15 mouse cellular contexts compared by ENCODE assay signal in the genomic region with DNA sequence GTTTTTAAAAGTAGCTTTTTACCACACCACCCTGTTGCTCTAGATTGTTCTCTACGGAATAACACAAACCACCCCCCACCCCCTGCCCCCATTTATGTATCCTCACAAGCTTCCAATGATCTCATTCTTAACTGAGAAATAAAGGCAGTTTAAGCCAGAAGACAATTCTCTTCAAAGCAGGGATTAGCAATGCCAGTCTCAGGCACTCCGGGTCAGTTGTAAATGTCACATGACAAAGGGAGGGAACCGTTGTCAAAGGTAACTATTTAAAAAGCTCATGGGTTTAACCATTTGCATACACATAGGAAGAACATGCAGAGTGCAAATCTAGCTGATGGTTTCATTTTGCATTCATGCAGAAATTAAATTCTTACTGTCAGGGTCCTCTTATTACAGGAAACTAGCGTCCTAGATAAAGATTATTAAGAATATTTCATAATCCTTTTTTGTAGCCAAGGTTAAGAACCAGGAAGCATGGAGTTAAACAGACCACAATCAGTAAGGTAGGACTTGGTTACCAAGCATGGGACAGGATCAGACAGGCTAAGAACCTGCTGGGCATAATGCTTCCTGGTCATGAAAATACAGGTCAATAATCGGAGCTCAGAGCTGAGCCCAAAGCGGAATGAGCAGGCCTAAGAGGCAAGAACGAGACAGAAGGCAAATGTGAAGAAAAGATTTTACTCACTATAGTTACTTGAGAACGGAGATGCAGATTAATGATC.
"Had no signal": no experiment of that assay in that cellular context is flagged by ENCODE, and none has a peak within 500 bp of the region (broad histone marks: within the 10 kb centered on the region; RNA-seq: fewer than 3 reads in every experiment).

No protein-coding gene starts in this region.

- DNase-seq: kidney, adult 2 months; kidney, postnatal 36 days; layer of hippocampus, adult 9-11 months; layer of hippocampus, postnatal 36 days; liver, embryonic 13.5 days; liver, postnatal 0 days; lung, postnatal 14 days; thymus, adult 18-20 months; thymus, postnatal 25 days had no signal

- H3K4me2 ChIP-seq: hindbrain, embryonic 15.5 days; limb, embryonic 15.5 days; liver, embryonic 13.5 days; lung, embryonic 15.5 days had no signal

- H3K4me1 ChIP-seq: hindbrain, embryonic 15.5 days; limb, embryonic 15.5 days; liver, embryonic 13.5 days; lung, embryonic 15.5 days; megakaryocyte, embryonic 14.5 days had no signal

- H3K27me3 ChIP-seq: hindbrain, embryonic 15.5 days; limb, embryonic 15.5 days; liver, embryonic 13.5 days; lung, embryonic 15.5 days; megakaryocyte, embryonic 14.5 days had no signal

- H3K9ac ChIP-seq: hindbrain, embryonic 15.5 days; limb, embryonic 15.5 days; liver, embryonic 13.5 days; liver, postnatal 0 days; lung, embryonic 15.5 days had no signal

- ATAC-seq: liver, postnatal 0 days had no signal

- H3K4me3 ChIP-seq: hindbrain, embryonic 15.5 days; limb, embryonic 15.5 days; liver, embryonic 13.5 days; lung, embryonic 15.5 days; megakaryocyte, embryonic 14.5 days had no signal

- H3K27ac ChIP-seq: hindbrain, embryonic 15.5 days; kidney, postnatal 0 days; limb, embryonic 15.5 days; liver, embryonic 13.5 days; lung, embryonic 15.5 days; macrophage had no signal

- H3K9me3 ChIP-seq: hindbrain, embryonic 15.5 days; limb, embryonic 15.5 days; liver, embryonic 13.5 days; lung, embryonic 15.5 days; megakaryocyte, embryonic 14.5 days had no signal

- H3K36me3 ChIP-seq: hindbrain, embryonic 15.5 days; limb, embryonic 15.5 days; liver, embryonic 13.5 days; lung, embryonic 15.5 days had no signal
